Mouse (Mus musculus) kidney, postnatal 10 days (tissue): ENCODE measurements around the gene Draxin.
"Not testable (repeated sequence)": the region's sequence is repeated elsewhere in the genome, so short reads cannot be mapped to it uniquely, and the experiment has no call there.

Source experiments
- DNase-seq: peaks from one replicate; pipeline ENCODE4 v3.0.0; 2021; ENCODE audit warnings: mixed read lengths

Gene Draxin

DNA sequence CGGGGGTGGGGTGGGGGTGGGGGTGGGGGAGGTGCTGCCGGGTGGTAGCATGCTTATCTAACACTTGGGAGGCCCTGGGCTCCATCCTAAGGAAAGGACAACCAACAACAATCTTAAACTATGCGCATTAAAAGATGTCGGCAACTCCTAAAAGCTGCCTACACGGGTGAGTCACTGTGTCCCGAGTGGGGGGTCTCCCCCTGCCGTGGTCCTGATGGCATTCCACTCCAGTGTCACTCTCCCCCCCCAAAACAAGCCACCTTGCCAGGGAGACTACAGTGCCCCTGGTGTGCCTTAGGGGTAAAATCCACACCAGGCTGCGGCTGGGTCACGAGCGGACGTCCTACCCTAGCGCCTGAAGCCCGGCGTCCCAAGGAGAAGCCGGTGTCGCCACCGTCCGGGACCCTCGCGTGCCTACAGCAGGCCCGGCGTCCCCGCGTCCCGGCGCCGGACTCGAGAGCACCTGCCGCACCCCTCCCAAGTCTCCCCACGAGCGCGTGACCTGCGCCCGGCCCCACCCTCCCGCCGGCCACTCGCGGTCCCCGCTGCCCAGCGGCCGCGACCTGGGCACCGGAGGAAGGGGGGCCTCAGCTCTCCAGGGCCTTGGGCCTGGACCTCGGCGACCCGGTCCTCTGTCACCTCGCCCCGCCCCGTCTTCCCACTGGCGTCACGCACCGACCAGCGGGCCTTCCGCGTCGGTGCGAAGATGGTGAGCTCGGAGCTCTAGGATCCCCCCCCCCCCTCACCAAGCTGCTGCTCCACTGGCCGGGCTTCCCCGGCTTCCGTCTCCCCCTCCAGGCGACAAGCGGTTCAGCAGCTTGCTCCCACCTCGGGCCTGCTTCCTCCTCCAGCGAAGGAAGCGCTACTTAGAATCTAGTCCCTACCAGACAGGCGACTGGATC lies 21.0 kb upstream of the Draxin start, which contains the start of gene Fbxo6:
Gene Fbxo6, minus strand, starts transcription at position 874 of the 902 bp plus-strand sequence.
- peak; percentile 92 for DNase-seq

DNA sequence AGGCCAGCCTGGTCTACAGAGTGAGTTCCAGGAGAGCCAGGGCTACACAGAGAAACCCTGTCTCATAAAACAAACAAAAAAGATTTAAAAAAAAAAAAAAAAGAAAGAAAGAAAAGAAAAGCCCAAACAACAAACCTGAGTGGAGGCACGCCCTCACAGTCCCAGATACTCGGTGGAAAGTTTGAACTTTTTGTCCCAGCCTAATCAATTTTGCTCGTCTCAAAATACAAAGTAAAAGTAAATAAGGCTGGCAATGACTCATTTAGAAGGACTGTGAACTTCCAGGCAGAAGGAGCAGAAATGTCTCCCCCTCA lies 20.4 kb upstream of the Draxin start:
- no peak for DNase-seq

DNA sequence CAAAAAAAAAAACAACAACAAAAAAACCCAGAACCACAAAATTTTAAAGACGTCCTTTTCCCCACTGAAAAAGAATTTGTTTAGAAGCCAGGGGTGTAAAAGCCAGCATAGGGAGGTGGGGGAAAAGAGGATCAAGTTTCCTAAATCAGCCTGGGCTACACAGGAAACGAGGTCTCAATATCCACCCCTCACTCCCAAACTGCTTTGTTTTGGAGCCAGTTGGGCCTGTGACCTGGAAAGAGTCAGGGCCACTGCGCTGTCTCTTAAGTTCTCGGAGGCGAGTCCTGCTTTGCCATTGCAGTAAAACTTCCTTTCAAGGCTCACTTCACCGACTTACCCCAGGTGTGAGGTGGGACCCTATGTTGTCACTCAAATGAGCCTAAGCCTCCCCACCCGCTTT lies 19.7 kb upstream of the Draxin start:
- no peak for DNase-seq

DNA sequence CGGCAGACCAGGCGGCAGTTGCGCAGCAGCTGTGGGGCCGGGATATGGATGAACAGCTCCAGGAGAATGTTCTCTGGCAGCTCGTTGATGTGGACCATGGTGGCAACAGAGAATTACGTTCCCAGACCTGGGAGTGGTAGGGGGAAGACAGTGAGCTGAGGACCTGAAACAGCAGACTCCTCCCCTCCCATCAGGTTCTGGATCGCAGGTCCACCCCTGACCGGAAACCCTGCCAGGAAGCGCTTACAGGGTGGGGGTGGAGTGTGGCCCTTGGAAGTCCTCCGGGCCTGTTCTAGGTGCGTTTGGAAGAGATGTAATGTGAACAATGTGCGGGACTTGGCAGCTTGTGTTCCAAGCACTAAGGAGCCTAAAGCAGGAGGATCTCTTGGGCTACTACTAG lies 19.0 kb upstream of the Draxin start:
- no peak for DNase-seq

DNA sequence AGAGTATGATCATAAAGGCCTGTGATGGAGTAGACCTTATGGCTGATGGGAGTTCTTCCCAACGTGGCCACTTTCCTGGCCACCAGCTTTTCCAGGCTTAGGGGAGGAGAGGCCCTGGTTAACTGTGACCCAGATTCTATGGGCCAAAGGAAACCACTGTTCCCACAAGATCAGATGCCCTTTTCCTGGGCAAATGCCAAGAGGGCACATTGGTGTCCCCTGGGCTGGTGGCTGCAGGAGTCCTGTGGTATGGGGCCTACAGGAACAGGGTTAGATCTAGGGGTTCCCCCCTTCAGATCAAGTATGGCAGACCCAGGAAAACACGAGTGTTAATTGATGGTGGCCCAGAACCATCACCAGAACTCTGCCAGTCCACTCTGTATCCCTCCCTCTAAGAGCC lies 17.2 kb upstream of the Draxin start:
- no peak for DNase-seq

DNA sequence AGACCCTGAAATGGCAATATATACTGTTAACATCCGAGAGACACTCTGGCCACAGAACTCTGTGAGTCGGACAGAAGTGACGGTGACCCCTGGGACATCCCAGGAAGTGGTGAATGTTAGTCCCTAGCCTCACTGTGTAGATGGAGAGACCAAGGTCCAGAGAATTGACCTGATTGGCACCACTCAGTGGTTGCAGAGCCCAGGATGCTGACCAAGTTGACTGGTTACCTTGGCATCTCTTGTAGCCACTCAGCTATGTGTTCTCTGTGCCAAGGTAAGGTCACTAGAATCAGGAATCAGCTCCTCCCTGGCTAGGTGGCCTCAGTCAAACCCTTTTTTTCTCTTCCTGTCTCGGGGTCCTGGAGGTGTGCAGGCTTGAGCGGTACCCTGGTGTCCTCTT lies 13.2 kb upstream of the Draxin start:
- DNase-seq, result no peak

DNA sequence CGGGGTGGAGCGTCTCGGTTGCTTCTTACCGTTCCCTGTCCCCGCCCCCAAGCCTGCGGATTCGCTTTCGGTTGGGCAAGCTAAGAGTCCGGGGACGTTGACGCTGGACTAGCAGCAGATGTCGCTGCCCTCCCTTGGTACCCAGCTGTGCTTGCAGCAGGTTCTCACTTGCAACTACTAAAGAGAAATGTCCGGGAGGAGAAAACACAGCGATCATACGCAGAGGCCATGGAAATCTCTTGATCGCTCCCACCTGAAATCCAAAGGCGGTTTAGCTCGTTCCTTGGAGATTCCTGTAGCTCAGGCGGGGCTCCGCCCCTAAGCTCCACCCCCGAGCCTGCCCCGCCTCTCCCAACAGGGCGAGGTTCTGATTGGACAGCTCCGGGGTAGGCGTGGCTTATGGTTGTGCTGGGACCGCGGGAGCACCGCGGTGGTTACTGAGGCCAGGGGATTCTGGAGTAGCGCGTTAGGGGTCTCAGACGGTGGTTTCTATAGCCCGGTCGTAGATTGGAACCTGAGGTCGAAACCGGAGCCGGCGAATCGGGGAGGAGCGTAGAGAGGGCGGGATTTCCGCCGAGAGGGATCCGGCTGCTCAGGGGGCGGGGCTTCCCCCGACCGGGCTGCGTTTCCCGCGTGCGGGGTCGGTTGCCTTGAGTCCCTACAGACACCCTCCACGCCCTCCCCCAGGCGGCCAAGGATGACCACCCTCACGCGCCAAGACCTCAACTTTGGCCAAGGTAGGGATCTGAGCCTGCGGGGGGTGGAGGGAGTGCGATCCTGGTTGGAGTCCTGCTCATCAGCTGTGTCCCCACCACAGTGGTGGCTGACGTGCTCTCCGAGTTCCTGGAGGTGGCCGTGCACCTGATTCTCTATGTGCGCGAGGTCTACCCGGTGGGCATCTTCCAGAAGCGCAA lies 9.9 kb upstream of the Draxin start:
- DNase-seq, result peak; percentile 95

DNA sequence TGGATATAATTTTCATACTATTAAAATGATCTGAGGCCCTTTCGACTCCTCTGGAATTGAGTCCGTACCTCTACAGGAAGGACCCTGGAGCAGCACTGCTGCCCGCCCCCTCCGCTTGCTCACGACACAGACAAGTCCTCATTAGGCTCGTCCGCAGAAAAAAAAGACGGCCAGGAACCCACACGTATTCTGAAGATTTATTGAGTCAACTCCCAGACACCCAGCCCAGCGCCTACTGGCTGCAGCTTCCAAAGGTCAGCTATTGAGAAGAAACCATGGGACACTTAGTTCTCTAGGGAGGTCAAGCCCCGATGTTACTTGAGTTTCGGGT lies 9.2 kb upstream of the Draxin start:
- DNase-seq, result no peak

DNA sequence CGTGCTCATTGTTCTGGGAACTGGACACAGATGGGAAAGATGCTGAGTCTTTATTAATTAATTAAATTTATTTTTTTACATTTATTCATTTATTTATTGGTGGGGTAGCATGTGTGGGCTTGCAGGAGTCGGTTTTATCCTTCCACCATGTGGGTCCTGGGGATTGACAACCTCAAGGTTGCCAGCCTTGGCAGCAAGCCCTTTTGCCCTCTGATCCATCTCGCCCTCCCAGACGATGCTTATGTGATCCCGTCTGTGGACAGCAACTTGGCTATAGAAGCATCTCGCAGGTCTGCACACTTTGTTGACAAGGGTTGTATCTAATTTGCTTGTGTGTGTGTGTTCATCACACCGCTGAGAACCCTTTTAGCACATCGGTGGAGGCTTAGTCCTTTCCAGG lies 7.0 kb upstream of the Draxin start:
- DNase-seq, result no peak

DNA sequence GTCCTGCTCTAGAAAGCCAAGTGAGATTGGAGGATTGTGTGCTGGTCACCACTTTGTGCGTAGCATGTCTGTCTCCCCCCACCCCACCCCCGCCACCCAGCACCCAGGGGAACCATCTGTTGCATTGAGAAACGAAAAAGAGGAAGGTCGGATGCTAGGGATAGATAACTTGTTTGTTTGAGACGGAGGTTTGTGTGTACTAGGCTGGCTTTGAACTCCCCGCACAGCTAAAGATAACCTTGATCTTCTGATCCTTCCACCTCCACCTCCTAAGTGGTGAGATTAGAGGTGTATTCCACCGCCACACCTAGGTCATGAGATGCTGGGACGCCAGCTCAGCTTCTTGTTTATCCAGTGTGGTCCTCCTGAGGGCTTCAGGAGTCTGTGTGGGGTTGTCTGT lies 4.5 kb upstream of the Draxin start:
- no peak for DNase-seq

DNA sequence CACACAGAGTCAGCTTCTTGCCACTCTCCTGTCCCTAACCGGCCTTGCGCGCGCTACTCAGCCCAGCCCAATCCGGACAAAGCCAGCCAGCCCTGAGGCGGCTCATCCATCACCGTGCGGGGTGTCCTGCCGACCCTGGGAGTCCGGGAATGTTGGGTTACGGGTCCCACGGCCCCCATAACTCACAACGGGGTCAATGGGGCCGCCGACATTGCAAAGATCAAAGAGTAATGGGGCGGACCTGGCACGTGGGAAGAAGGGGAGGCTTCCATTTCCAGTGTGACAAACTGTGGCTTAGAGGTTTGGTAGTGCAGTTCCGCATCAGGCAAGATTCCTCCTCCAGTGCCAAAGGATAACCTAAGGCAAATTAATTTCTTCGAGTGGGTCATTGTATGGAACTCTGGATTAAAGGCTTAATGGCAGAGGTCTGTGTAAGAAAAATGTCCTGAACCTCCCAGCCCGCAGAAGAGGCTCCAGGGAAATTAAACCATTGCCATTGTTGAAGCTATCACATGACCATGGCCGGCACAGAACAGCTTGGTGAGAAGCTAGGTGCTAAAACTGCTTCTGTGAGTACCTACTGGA lies 1.1 kb upstream of the Draxin start:
- DNase-seq, result peak; percentile 46

DNA sequence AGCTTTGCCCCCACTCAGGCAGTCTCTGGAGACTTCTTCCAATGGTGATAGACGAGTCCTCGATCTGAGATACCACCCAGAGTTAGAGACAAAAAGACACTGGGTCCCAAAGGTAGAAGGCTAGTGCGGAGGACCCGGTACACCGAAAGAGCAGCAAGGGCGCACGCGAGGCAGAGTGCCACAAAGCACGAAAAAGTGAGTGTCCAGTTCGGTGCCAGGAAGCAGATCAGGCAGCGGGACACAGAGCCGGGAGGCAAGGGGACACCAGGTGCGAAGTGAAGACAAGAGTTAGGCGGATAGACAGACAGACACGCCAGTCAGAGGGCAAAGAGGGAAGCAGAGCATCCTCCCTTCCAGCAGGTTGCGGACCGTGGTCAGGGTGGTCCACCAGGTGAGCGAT lies 365 bp downstream of the Draxin start, which contains the start of gene Mad2l2:
Gene Mad2l2, plus strand, starts transcription at position 252 of the 400 bp plus-strand sequence.
- DNase-seq, result no peak

DNA sequence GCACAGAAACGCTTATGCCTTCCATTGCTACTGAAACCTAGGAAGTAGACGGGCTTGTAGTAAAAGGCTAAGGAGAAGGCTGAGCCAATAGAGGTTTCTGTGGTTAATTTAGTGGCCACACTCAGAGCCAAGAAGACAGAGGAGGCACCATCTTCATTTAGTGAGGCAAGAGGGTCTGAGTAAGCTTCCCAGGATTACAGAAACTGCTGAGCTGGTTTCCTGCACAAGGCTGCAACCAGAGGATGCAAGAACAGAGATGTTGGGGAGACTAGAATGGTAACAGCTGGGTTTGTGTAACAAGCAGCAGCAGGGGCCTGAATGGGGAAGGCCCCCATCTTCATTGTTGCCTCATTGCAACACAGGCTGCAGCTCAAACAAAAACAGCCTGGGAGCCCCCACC lies 1.8 kb downstream of the Draxin start:
- DNase-seq, result no peak

DNA sequence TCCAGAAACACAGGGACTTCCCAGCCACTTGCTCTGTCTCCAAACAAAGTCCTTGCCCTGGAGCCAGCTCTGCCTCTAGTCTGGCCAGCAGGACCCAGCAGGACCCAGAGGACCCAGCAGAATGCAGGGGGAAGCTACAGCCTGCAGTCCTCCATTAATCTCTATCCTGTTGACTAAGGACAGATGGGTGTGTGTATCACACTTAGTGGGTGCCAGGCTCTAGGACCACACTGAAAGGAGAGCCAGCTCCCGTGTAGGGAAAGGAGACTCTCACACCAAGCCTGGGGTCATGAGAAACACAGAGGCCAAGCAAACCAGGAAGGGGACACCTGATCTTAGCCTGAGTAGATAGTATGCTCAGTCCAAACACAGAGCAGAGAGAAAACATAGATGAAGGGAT lies 2.3 kb downstream of the Draxin start:
- no peak for DNase-seq

DNA sequence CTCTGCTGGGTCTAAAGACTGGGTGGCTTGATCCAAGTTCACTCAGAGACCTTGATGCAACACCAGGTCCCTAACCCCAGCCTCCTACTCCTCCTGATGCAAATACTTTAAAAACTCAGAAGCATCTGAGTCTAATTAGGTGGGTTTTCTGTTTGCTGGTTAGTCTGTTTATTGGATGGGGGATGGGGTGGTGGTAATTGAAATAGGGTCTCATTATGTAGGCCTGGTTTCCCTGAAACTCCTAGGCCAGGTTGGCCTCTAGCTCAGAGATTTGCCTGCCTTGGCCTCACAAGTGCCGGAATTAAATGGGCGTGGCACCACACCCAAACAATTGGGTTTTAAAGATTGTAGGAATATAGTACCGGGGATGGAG lies 7.8 kb downstream of the Draxin start:
- DNase-seq, result no peak

DNA sequence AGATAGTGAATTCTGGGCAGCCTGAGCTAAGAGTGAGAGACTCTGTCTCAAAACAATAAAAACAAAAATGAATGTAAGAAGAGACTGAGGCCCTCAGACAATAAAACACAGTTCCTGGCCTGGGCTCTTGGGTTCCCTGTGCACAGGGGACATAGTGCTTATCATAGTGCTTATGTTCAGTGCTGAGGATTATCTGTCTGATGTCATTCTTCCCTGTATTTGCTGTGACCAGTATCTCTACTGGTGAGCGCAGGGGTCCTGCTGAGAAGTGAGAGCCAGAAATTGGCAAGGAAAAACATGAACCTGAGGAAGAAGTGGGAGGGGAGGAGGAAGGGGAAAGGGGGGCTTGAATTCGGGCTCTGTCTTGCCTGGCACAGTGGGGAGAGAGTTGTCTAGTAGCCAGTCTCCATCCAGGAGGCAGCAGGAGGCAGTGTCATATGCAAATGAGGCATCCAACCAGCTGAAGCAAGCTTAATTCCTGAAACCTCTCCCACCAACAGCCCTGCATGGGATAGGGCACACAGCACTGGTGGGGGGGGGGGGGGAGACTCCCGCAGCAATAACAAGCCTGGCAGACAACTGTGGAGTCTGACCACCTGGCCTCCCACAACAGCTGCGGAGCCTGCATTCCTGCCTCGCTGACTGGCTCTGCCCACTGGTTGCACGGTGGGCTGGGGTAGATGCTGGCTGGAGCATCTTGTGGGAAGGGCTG lies 8.4 kb downstream of the Draxin start:
- no peak for DNase-seq

DNA sequence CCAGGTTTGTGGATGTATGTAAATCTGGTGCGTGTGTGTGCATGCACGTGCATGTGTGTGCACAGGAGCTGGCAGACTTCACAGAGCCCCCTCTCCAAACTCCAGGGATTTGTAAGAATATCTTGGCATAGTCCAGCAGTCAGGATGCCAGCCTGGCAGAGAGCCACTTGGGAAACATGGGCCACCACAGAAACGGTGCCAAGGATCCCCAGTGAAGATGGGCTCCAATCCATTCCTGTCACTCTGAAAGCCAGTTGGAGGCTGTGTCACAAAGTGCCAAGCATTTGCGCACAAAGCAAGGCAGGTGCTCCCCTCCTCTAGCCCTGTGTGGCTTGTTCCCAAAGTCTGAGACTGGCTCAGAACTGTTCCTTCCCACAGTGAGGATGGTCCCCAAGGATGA lies 9.1 kb downstream of the Draxin start:
- no peak for DNase-seq

DNA sequence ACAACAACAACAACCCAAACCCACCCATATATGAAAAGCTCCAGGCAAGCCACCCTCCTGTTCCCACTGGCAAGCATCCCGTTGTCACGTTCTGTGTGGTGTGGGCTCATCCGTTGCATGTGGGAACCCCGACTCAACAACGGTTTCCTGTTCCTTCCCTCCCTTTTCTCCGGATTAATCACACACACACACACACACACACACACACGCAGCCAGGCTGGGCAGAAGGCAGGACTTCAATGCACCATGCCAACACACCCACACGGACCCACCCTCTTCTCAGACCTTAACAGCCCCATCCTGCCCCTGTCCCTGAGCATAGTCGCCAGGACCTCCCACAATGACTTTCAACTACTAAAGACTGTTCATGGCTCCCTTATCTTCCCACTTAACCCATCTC lies 9.9 kb downstream of the Draxin start:
- DNase-seq, result no peak

DNA sequence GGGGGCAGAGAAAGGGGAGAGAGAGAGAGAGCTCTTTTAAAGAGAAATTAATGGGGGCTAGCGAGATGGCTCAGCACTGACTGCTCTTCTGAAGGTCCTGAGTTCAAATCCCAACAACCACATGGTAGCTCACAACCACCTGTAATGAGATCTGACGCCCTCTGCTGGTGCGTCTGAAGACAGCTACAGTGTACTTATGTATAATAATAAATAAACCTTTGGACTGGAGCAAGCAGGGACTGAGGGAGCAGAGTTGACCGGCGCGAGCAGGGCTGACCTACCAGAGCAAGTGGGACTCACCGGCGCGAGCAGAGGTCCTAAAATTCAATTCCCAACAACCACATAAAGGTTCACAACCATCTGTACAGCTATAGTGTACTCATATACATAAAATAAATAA lies 10.9 kb downstream of the Draxin start:
- not testable (repeated sequence) for DNase-seq

DNA sequence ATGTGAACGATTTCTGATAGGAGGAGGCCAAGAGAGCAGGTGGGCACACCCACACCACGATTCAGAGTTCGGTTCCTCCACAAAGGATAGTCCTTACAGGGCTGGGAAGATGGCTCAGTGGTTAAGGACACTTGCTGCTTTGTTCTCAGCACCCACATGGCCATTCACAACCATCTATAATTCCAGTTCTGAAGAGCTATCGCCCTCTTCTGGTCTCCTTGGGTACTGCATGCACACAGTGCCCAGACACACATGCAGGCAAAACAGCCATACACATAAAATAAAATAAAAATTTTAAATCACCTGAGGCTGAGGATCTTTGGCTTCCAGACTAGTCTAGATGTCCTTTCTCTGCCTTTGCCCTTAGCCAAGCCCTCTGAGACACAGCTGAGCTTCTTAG lies 13.1 kb downstream of the Draxin start:
- DNase-seq, result no peak

DNA sequence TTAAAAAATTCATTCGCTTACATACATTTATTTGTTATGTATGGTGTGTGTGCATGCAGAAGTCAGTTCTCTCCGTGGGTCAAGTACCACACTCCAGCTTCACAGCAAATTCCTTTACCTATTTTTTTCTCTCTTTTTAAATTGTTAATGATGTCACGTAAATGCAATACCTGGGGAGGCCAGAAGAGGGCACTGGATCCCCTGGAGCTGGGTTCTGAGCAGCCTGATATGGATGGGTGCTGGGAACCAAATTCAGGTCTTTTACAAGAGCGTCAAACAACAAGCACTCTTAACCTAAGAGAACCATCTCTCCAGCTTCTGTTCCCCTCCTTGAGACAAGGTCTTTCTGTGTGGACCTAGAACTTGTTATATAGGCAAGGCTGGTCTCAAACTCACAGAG lies 13.8 kb downstream of the Draxin start:
- DNase-seq, result no peak

DNA sequence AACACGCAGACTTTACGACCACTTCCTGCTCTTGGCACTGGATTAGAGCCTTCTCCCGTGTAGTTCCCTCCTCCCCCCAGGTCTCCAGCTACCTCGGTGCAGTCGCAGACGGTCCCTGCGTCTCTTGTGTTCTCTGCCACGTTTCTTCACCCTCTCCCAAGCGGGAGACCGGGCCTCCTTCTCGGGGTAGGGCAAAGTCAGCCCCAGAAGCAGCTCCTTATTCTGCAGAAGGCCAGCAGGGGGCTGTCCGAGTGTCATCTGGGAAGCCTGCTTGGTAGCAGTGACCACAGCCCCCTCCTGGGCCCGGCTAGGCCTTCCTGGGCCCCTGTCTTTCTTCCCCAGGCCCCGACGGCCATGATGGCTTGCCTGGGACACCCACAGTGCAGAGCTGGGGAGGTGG lies 15.0 kb downstream of the Draxin start:
- peak; percentile 73 for DNase-seq

DNA sequence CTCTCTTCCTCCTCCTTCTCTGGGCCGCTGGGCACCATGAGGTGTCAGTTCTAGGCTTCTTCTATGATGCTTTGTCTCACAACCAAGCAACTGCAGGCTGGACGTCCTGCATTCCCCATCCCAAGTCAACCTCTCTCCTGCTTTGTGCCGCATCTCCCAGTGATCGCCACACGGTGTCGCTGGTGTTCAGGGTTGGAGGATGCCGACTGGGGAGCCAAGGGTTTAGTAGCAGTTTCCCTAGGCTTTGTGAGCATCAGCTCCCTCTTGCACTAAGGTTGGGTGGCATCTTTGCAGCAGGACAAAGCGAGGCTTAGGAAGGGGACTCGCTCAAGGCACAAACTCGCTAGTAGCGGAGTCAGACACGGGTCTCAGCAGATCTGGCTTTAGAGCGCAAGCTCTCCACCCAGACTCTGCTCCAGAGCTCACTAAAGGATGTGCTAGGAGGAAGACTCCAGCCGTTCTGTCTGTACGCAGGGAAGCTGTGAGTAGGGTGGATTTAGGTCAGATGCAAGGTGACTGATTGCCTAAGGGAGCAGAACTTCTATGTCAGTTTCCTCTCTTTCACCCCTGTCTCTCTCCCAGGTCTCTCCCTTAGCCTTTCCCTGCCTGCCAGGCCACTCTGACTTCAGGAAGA lies 15.6 kb downstream of the Draxin start:
- DNase-seq, result peak; percentile 90
